Mouse (Mus musculus) stomach, postnatal 0 days (tissue): ENCODE measurements at regions not wholly inside any gene's neighbourhood (a gene's known extent, or its start where the extent isn't known, plus 50 kb on each side); places are given as distances from the start of the nearest gene placed in this dataset.

Source experiments
- CTCF ChIP-seq: IDR thresholded peaks from 2 replicates; pipeline ENCODE4 v1.5.1; 2016; ENCODE audit warnings: antibody characterized with exemption, low read depth, mild to moderate bottlenecking, moderate library complexity
- EP300 ChIP-seq: optimal IDR thresholded peaks from 2 replicates; pipeline ENCODE3; 2016; ENCODE audit warnings: antibody characterized with exemption

- TF ChIP-seq CTCF (no peak), EP300 (no peak)
Observed at GRCm38 (mm10) chr12:85543520-85543919, 55.3 kb upstream of the Jdp2 start.
